Mouse (Mus musculus) frontal cortex, adult (tissue): ENCODE data around the gene Cyth2.
A peak's percentile ranks its signal among the peaks of the same experiment; 100 is the strongest.

Source experiments
- ATAC-seq: cut with Nextera tagmentation; 2 replicates; pipeline ENCODE4 v1.9.2; 2017; ENCODE audit warnings: mild to moderate bottlenecking, moderate library complexity, mixed read lengths; ENCODE audit not compliant: low TSS enrichment

Cyth2 gene

DNA sequence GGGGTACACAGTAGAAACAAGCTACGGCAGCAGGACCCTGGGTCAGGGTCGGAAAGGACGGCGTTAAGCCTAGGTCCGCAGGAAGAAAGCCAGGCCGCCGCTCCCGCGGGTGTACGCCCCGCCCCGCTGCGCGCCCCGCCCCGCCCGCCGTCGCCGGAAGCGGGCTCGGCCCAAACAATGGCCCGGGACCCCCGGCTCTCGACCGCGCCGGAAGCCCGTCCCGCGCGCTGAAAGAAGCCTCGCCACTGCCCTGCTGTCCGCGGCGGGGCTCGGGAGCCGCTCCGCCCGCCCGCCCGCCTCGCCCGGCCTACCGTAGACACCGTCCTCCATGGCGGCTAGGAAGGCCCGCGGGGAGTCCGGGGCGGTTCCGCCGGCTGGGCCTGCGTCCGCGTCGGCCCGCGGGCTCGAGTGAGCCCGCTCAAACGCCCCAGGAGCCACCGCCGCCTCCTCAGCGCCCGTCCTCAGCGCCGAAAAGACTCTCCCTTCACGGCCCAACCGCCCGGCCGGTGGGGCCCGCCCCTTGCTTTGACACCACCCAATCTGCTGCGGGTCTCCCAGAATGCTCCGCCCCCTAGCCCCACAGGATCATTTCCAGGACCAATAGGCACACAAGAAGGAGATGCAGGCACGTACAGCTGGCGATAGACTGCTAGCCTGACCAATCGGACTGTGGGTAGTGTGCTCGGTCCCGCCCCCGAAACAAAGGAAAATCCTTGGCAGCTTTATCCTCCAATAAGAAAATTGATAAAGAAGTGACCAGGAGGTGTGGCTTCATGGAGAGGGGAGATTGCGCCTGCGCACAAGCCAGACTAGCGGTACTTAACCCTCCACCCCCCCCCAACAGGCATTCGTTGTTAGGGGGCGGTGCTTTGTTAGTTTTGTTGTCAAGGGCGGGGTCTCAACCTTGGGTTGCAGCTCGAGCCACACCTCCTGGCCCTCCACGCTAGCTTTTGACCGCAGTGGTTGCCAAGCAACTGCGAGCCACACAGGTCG, at the start of gene Cyth2:
Gene Cyth2, minus strand, starts transcription at position 795 of the 993 bp plus-strand sequence.
- peak; percentile 94 for ATAC-seq

DNA sequence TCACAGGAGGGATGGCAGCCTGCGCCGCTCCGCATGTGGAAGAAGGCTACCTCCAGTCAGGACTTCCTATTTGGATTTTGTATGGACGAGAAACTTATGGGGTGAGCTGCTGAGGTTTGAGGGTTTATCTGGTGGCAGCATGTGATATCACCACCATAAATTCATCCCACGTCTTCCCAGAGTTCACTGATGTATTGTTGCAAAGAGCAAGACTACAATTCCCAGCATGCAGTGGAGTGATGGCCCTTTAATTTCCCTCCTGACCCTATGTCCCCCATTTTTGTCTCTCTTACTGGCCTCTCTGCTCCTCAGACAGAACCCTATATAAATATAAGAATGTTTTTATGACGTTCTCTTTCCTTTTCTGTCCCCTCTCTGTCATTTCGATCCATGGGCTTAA, 48.4 kb upstream of the Cyth2 start:
- no peak for ATAC-seq

DNA sequence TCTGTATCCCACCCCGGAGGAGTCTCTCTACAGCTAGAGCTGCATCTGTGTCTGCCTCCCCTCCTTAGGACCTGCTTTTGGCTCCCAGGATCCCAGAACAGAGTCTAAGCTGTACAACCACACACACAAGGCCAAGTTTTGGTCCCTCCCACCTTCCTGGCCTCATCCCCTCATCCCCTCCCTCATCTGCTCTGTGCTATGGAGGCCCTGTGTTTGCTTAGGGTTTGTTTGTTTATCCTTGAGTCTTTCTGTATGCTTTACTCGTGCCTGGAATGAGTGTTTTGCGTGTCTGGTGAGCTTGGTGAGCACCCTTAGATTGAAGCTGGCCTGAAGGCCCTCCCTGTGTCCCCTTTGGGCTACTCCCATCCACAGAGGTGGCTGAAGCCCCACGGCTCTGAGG, 44.6 kb upstream of the Cyth2 start:
- ATAC-seq, result no peak

DNA sequence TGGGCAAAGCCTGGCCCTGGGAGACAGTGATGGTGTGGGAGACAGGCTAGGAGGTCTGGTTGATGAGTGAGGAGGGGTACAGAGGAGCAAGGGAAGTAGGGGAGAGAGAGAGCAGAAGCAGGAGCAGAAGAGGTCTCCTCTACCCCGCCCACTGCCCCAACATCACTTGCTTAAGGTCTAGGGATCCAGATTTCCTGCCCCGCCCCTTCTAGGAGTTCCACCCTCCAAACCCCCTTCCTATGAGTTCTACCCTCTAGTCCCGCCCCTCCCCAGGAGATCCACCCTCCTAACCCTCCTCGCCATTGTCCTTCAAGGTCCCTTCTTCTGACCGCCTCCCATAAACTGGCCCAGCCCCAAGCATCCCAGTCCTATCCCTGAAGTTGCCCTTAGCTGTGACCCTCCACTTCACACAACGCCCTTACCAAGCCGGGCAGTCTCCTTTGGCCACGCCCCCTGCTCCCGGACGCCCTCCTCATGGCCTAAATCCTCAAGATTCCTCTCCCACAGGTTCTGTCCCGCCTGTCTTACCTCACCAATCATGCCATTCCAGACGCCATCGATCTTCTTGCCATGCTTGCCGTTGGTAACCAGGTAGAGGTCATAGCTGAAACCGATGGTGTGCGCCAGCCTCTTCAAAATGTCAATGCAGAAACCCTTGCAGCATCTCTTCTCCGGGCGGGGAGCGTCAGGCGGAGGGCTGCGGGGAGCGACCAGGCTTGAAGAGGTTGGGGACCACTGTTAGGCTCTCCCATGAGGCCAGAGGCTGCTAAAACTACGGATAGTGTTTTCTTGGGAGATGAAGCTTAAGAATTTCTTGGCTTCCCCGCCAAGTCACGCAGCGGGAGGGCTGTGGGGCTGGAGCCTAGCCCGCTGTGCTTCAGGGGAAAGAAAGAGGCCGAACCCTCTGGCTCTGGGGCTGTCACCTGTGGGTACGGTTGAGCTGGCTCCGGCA, 42.8 kb upstream of the Cyth2 start:
- no peak for ATAC-seq

DNA sequence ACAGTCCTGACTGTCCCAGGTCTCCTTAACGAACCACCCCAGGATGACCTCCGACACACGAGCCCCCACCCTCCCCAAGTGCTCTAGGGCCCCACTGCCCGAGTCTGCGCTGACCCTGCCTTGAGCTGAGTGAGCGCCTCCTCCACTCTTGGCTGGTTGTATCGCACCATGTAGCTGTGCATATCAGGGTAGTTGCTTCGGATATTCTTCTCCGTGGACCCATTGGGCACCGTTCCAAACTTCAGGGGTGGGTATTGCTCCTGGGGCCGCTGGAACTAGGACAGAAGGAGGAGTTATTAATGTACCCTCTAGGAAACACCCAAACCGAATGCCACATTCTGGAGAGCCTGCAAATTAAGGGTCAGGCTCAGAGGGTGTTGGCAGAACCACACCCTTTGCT, 38.7 kb upstream of the Cyth2 start:
- no peak for ATAC-seq

DNA sequence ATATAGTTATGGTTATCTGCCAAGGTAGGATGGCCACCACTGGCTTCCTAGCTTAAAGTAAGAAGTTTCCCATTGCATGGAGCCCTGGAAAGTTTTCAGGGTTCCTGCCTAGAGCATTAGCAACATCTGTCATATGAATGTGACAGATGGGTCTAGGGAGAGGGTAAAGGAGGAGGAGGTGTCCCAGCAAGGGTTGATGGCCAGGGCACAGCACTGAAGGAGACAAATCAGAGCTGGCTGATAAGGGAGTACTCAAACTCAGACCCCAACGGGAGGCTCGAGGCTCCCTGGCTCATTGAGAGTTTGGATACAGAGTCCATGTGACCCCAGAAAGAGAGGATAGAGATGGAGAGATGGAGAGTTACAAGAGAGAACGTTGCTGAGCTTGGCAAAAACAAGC, 36.3 kb upstream of the Cyth2 start:
- ATAC-seq, result no peak

DNA sequence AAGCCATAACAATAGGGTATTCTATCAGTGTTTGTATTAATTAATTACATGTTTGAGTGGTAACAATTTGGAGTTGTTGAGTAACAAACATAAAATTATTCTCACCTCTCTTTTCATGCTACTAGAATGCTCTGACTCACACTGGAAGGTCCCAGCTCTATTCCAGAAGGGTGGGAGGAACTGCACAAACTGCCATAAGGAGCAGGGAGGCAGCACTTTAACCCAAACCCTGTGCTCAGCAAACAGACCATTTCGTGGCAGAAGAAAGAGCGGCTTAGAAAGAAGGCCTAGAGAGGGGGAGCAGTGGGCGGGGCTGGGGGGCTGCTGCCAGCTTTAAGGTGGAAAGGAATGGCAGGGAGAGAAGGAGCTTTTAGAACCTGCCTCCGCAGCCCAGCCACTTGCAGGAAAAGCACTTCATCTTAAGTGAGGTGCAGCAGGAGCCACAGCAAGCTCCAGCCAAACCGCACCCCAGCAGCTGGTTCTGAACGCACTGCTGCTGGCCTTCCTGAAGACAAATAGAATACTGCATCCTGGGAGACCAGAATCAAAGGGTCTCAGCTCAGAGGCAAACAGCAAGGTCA, 34.2 kb upstream of the Cyth2 start:
- ATAC-seq, result peak; percentile 41; the same call in 1 of the 2 replicates

DNA sequence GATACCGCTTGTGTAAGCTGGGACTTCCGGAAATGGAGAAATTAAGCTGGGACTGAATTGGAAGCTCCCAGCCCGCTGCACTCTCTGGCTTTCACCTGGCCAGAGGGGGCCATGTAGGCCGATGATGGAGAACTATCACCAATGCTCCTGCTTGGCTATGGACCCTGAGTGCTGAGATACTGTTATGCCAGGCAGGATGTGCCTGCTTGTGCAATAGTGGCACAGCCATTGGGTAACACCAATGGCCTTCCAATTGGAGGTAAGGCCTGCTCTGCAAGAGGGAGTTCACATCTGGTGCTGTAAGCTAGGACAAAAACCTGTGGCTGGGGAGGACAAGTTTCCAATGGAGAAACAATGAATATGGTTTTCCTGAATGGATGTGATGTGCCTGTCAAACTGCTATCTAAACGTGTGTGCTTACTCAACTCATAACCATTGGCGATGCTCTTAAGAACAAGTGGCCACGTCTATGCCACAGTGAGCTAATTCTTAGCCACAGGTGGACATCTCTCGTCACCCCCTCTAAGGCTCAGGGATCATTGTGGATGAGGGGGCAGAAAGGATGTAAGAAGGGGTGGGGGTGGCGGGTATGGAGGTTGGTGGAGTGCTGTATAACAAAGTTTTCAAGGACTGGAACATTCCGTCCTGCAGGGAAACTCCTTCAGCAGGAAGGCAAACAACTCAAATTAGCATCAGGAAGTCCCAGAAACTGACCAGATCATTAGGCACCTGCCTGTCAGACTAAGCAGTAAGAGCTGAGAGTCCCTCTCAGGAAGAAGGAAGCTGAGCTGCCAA, 28.8 kb upstream of the Cyth2 start:
- no peak for ATAC-seq

DNA sequence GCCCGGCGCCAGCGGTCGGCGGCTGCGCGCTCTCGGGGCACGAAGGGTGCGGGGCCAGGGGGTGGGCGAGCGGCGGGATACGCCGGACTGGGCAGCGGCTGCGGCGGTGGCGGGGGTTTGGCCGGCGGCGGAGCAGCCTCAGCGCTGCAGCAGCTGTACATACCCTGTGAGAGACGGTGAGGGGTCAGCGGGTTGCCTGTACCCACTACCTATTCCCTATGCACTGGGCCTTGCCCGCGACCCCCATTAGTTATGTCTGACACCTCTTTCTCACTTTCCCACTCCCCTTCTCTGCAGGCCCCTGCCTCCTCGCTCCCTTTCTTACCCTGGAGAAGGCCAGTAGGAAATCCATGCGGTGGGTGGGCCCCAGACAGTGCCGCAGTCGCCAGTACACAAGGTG, 19.5 kb upstream of the Cyth2 start:
- no peak for ATAC-seq

DNA sequence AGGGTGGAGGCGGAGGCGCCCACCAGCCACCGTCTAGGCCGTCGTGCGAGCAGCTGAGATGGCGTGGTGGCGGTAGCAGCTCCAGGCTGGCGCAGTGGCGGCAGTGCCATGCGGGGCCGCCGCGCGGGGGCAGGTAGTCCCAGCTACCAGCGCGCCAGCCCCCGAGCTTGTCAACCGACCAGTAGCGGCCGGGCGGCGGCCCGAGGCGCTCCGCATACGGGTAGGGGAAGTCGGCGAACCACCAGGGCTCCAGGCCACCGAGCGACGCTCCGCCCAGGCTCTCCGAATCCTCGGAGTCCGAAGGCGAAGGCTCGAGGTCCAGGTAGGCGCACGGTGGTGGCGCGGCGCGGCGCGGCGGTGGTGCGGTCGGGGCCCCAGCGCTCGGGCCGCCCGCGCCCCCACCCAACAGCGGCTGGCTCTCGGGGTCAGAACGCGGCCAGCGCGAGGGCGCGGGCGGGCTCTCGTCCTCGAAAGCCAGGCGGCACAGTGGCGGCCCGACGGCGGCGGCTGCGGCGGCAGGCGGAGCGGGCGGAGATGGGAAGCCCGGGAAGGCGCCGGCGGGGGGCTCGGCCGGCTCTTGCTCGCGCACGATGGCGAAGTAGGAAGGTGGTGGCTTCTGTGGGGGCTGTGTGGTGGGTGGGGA, 18.9 kb upstream of the Cyth2 start:
- no peak for ATAC-seq

DNA sequence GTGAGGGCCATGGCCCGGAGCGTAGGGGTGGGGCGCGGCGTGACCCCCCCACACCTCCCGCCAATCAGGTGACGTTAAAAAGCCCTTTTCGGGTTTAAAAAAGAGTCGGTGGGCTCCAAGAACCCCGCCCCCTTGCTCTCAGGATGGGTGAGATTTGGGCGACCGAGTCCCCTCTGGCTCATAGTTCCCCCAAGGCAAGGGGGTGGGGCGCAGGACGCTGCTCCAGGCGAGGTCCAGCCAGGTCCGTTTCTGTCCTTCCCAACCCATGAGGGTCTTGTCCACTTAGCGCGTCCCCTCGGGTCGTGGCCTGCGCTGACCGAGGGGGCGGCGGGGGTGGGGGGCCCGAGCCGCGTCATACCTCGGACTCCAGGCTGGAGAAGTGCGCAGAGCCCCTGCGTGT, 18.0 kb upstream of the Cyth2 start:
- no peak for ATAC-seq

DNA sequence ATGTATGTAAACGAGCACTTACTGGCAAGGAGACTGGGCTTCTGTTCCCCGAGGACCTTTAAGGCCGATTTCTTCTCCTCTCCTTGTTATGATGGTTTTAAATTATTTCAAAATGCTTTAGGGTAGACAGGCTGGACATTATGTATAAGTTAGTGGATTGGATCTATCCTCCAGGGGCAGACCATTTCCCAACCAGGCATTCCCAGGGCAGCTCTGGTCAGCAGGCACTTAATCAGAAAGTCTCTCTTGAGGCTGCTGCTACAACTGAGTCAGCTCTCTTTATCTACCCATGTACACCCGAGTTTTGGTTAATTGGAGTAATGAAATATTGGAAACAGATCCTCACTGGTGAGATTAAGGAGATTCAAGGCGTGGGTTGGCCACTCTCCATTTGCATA, 16.7 kb upstream of the Cyth2 start:
- ATAC-seq, result no peak

DNA sequence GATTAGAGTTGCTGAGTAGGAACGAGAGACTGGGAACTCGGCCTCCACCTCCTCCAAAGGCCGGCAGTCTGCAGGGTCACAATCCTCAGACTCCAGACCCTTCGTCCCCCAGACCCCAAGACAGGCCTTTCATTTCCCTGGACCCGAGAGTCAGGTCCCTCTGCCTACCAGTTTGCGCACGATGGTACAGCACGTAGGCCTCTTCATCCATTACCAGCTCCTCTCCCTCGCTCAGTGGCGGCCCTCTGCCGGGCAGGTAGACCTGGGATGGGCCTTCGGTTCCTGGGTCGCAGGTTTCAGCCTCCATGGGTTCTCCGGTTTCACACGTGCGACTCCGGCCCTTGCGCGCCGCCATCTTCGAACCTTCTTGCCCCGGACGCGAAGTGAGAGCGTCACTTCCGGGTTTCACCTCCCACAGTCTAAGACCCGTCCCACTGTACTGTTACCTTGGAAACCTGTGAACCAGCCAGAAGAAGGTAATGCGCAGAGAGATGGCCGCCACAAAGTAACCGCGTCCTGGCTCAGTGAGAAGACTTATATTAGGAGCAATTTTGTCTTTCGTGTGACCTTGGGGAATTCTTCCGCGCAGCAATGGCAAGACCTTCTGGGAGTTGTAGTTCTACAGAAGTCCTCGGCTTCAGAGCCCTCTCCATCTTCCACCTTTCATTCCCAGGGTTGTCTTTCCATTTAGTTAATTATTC, 16.2 kb upstream of the Cyth2 start, which contains the start of gene Grwd1:
Gene Grwd1, minus strand, starts transcription at position 518 of the 701 bp plus-strand sequence.
- peak; percentile 78 for ATAC-seq

DNA sequence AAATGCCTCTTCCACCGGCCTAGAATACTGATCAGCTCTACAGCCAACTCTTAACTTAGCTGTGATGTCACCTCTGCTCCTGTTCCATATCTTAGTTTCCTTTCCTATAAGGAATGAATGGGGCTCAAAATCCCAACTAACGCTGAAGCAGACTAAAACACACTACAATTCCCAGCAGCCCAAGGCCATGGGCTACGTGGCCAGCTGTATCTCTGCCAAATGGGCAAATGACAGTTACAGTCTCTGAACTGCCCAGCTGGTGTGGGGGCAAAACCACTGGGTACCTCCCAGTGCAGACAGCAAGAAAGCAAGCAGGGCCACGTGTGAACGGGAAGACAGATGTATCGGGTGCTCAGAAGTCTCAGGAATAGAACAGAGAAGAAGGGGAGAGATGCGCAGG, 12.2 kb upstream of the Cyth2 start:
- ATAC-seq, result no peak

DNA sequence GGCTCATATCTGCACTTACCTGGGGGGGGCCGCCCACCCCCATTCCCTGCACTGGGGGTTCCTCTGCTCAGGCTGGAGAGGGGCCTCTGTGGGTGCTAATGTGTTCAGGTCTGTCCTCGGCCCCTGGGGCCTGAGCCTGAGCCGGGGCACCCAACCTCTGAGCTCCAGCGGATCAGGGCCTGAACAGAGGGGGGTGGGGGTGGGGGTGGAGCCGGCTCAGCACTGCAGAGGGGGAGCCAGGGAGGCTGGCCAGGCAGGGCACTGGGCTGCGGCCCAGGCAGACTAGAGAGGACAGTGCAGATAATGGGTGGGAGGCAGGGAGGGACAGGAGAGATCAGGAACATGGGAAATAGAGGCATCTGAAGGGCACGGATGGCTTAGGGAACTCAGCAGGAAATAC, 10.2 kb upstream of the Cyth2 start, which contains the start of gene Kcnj14:
Gene Kcnj14, minus strand, starts transcription at position 185 of the 400 bp plus-strand sequence.
- ATAC-seq, result no peak

DNA sequence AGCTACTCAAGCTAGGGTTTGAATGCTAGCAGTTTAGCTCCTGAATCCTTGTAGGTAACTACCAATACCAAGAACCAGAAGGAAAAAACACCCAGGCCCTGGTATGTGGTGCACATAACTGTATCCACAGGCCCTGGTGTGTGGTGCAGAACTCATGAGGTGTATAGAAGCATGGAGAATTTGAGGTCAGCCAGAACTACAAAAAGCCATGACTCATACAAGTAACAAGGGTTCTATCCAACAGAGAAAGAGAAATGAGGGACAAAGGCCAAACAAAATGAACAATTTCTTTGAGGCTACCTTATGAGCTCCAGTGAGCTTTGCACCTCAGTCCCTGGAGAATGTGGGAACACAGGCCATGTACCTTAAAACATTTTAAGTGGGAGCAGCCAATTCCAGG, 6.5 kb upstream of the Cyth2 start:
- no peak for ATAC-seq

DNA sequence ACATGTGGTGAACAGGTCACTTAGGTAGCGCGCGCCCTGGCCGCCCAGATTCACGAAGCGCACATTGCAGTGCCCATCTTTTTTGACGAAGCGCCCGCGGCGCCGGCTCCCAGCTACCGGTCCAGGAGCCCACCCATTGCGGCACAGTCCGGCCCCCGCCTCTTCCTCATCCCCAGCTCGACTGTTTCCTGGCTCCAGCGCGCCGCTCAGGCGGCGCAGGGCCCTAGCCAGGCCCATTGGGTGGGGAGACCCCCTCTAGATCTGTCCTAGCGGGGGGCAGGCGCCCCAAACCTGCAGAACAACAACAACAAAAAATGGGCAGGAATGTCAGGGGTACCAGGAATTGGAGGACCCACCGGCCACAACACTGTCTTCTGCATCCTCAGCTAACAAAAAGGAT, 5.5 kb upstream of the Cyth2 start:
- no peak for ATAC-seq

DNA sequence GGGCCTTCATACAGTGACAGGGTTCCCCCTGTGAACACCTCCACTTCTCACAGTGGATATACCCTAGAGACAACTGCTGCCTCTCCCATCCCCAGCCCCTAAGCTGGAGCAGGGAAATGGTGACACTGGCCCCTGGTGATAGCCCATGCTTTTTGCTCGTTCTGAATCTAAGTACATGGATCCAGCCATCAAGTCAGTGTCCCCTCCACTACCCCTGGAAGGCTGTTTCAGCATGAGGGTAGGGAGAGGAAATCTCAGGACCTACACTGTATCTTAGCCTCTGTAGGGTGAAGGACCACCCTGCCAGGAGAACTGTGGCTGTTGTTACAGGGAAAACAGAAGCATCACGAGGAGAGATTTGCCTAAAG, 1.6 kb upstream of the Cyth2 start:
- no peak for ATAC-seq

DNA sequence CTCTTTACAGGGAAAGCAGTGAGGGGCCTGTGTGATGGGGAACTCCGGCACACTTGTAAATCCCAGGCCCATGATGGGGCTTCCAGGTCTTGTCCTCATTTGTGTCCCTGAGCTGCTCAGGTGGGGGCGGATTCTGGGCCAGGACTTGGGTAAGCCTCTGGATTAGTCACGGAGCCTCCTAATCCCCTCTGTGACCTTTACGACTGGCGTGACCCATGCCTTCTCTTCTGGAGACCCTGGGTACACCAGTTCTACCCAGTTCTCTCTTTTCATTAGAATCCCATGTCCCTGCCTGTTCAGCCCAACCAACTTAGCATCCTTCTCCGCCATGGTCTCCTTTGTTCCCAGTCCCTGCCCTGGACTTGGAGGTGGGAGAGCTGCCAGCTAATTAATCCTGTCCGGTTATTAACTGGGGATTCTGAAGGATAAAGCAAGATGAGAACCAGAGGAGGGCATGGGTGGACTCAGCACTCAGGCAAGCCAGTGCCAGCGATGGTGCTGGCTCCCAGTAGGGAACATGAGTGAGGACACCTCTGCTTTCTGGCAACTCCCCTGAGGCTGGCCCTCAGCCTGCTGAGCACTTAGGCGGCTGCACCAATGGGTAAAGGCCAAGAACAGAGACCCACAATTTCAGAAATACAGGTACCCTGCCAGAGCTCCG, 1.1 kb upstream of the Cyth2 start:
- no peak for ATAC-seq

DNA sequence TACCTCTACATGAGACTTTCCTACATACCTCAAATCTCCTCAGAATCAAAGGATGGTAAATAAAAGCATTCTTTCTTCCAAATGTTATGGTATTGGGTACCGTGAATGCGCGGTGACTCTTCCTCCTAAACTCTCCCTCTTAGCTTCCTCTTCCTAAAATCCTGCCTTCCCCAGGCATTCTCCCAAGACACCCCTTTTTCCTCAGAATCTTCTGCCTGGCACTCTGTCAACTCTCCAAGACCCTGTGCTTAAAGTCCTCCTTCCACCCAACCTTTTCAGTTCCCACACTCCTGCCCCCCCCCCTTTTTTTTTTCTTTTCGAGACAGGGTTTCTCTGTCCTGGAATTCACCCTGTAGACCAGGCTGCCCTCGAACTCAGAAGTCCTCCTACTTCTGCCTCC, 460 bp upstream of the Cyth2 start:
- ATAC-seq, result no peak
